ENCODE assay signal across 9 mouse cellular contexts in genomic region chr17:35638475-35639190, GRCm38 (mm10). TPM values are rescaled to one million over a fixed set of nuclear protein-coding genes. Genes with fewer than 3 reads are reported as not detected.
A peak's percentile ranks its signal among the peaks of the same experiment; 100 is the strongest.
DNase-seq lines count a peak whose midpoint lies in the region; ATAC-seq and TF ChIP-seq lines count a peak whose summit lies in the region.
"Had no signal": no experiment of that assay in that cellular context is flagged by ENCODE, and none has a peak within 500 bp of the region (broad histone marks: within the 10 kb centered on the region; RNA-seq: fewer than 3 reads in every experiment).

No protein-coding gene starts in this region.

- no peak for ATAC-seq in frontal cortex, adult (ENCODE audit: low TSS enrichment)
- peak; percentile 45 for ATAC-seq in liver, embryonic 13.5 days (ENCODE audit: low read depth)
- ATAC-seq in neural tube, embryonic 12.5 days (ENCODE audit: low FRiP score, low read depth), result peak; percentile 78; the same call in 1 of the 2 replicates
- ATAC-seq: Patski had no signal

- no peaks in the 10 kb centered on the region for H3K9me3 ChIP-seq in heart, embryonic 10.5 days
- no peaks in the 10 kb centered on the region for H3K9me3 ChIP-seq in liver, embryonic 13.5 days (replicated peaks)
- H3K9me3 ChIP-seq in neural tube, embryonic 12.5 days, result no peaks in the 10 kb centered on the region

- no peak overlapping the region for H3K9ac ChIP-seq in liver, embryonic 13.5 days
- H3K9ac ChIP-seq in neural tube, embryonic 12.5 days, result no peak overlapping the region

- H3K36me3 ChIP-seq in heart, embryonic 10.5 days, result no peaks in the 10 kb centered on the region
- H3K36me3 ChIP-seq in kidney, adult 2 months (ENCODE audit: control insufficient read depth, insufficient read depth, low read length), result no peaks in the 10 kb centered on the region
- H3K36me3 ChIP-seq in liver, embryonic 13.5 days, result no peaks in the 10 kb centered on the region
- no peaks in the 10 kb centered on the region for H3K36me3 ChIP-seq in neural tube, embryonic 12.5 days

- peaks cover 40% of the 10 kb centered on the region; the same call in 1 of the 2 replicates for H3K27me3 ChIP-seq in heart, embryonic 10.5 days (ENCODE audit: insufficient read depth, poor library complexity, severe bottlenecking)
- H3K27me3 ChIP-seq in kidney, adult 2 months (replicated peaks; ENCODE audit: control insufficient read depth, insufficient read depth, low read length), result no peaks in the 10 kb centered on the region
- H3K27me3 ChIP-seq in liver, embryonic 13.5 days, result peaks cover 36% of the 10 kb centered on the region
- no peaks in the 10 kb centered on the region for H3K27me3 ChIP-seq in neural tube, embryonic 12.5 days (replicated peaks)
- H3K27me3 ChIP-seq: Patski had no signal

- peak overlapping the region; percentile 44 for H3K4me3 ChIP-seq in heart, embryonic 10.5 days
- no peak overlapping the region for H3K4me3 ChIP-seq in kidney, adult 2 months (ENCODE audit: insufficient read depth, low read depth, low read length)
- no peak overlapping the region for H3K4me3 ChIP-seq in liver, embryonic 13.5 days (replicated peaks)
- H3K4me3 ChIP-seq in neural tube, embryonic 12.5 days, result peak overlapping the region; percentile 11

- no peak overlapping the region for H3K4me2 ChIP-seq in liver, embryonic 13.5 days
- H3K4me2 ChIP-seq in neural tube, embryonic 12.5 days (replicated peaks), result peak overlapping the region; percentile 36; the same call in 1 of the 2 replicates

- H3K27ac ChIP-seq in heart, embryonic 10.5 days, result peak overlapping the region; percentile 53
- no peak overlapping the region for H3K27ac ChIP-seq in kidney, adult 2 months (ENCODE audit: insufficient read depth, low read depth, low read length)
- no peak overlapping the region for H3K27ac ChIP-seq in liver, embryonic 13.5 days
- H3K27ac ChIP-seq in neural tube, embryonic 12.5 days, result no peak overlapping the region

- 14% methylated on average over 14 of the region's 14 CpGs for WGBS in heart, embryonic 10.5 days
- 21% methylated on average over 14 of the region's 14 CpGs for WGBS in kidney, adult 2 months
- 17% methylated on average over 14 of the region's 14 CpGs for WGBS in liver, embryonic 13.5 days (ENCODE audit: insufficient replicate concordance)
- 30% methylated on average over 14 of the region's 14 CpGs for WGBS in neural tube, embryonic 12.5 days

- TF ChIP-seq POLR2A in kidney, adult 2 months (IDR thresholded peaks at IDR 0.05; ENCODE audit: low read depth, low read length), result no peak

- H3K4me1 ChIP-seq in heart, embryonic 10.5 days, result peaks cover 24% of the 10 kb centered on the region
- H3K4me1 ChIP-seq in kidney, adult 2 months (ENCODE audit: control insufficient read depth, insufficient read depth, low read length), result no peaks in the 10 kb centered on the region; the same call in 1 of the 2 replicates
- H3K4me1 ChIP-seq in liver, embryonic 13.5 days (replicated peaks), result 0 out of 2 replicates have a peak, but pooled peaks cover 3% of the 10 kb centered on the region
- no peaks in the 10 kb centered on the region for H3K4me1 ChIP-seq in neural tube, embryonic 12.5 days

- TF ChIP-seq CTCF in kidney, adult 2 months (conservative IDR thresholded peaks at IDR 0.05; ENCODE audit: insufficient read depth, insufficient read length, low read depth, low read length), result no peak

- peak; percentile 45 to 49 for DNase-seq in frontal cortex, postnatal 10 days (ENCODE audit: low spot score in 2 of 2)
- DNase-seq in embryo, embryonic 9.5 days (ENCODE audit: extremely low spot score), result peak; percentile 62
- DNase-seq in heart, embryonic 10.5 days (ENCODE audit: low spot score), result peak; percentile 93
- DNase-seq in kidney, adult 2 months, result peak; percentile 71
- DNase-seq in liver, embryonic 13.5 days, result no peak
- peak; percentile 51 to 52 for DNase-seq in thymus, postnatal 36 days

RNA-seq across cellular contexts. Expression of gene Mucl3, which starts 4.9 kb away (rescaled TPM):
- polyA plus RNA-seq in heart, embryonic 10.5 days (2016; fragmentation: Nextera tagmentation; extraction: Ambion mirVana), result 0.52 and 0.60 TPM in 2 replicates
- polyA plus RNA-seq in kidney, adult 2 months (2012; rRNA removed), result not detected in 2 replicates
- polyA plus RNA-seq in liver, embryonic 13.5 days (2015; fragmentation: Nextera tagmentation; extraction: Ambion mirVana), result 0.03 and 0.06 TPM in 2 replicates
- 0.10 TPM in 1 of 2 replicates, not detected in the other for polyA plus RNA-seq in neural tube, embryonic 12.5 days (2016; fragmentation: Nextera tagmentation; extraction: Ambion mirVana)
- polyA plus RNA-seq: Patski had no signal

RNA-seq across cellular contexts. Expression of gene Gm9573, which starts 12.2 kb away (rescaled TPM):
- polyA plus RNA-seq in heart, embryonic 10.5 days (2016; fragmentation: Nextera tagmentation; extraction: Ambion mirVana), result not detected in 2 replicates
- polyA plus RNA-seq in kidney, adult 2 months (2012; rRNA removed), result not detected in 2 replicates
- not detected in 2 replicates for polyA plus RNA-seq in liver, embryonic 13.5 days (2015; fragmentation: Nextera tagmentation; extraction: Ambion mirVana)
- not detected in 2 replicates for polyA plus RNA-seq in neural tube, embryonic 12.5 days (2016; fragmentation: Nextera tagmentation; extraction: Ambion mirVana)
- polyA plus RNA-seq: Patski had no signal

RNA-seq across cellular contexts. Expression of gene Vars2, which starts 28.8 kb away (rescaled TPM):
- polyA plus RNA-seq in heart, embryonic 10.5 days (2016; fragmentation: Nextera tagmentation; extraction: Ambion mirVana), result 17.5 and 18.6 TPM in 2 replicates
- polyA plus RNA-seq in kidney, adult 2 months (2012; rRNA removed), result 21.5 and 31.3 TPM in 2 replicates
- polyA plus RNA-seq in liver, embryonic 13.5 days (2015; fragmentation: Nextera tagmentation; extraction: Ambion mirVana), result 7.7 TPM in 2 replicates
- 14.9 and 15.2 TPM in 2 replicates for polyA plus RNA-seq in neural tube, embryonic 12.5 days (2016; fragmentation: Nextera tagmentation; extraction: Ambion mirVana)

RNA-seq across cellular contexts. Expression of gene Gtf2h4, which starts 34.9 kb away (rescaled TPM):
- polyA plus RNA-seq in heart, embryonic 10.5 days (2016; fragmentation: Nextera tagmentation; extraction: Ambion mirVana), result 34.7 and 43.5 TPM in 2 replicates
- 28.7 and 29.1 TPM in 2 replicates for polyA plus RNA-seq in kidney, adult 2 months (2012; rRNA removed)
- 31.9 and 33.9 TPM in 2 replicates for polyA plus RNA-seq in liver, embryonic 13.5 days (2015; fragmentation: Nextera tagmentation; extraction: Ambion mirVana)
- polyA plus RNA-seq in neural tube, embryonic 12.5 days (2016; fragmentation: Nextera tagmentation; extraction: Ambion mirVana), result 35.8 and 36.9 TPM in 2 replicates

RNA-seq across cellular contexts. Expression of gene Sfta2, which starts 37.3 kb away (rescaled TPM):
- not detected in 2 replicates for polyA plus RNA-seq in heart, embryonic 10.5 days (2016; fragmentation: Nextera tagmentation; extraction: Ambion mirVana)
- polyA plus RNA-seq in kidney, adult 2 months (2012; rRNA removed), result 0.80 and 1.3 TPM in 2 replicates
- not detected in 2 replicates for polyA plus RNA-seq in liver, embryonic 13.5 days (2015; fragmentation: Nextera tagmentation; extraction: Ambion mirVana)
- not detected in 2 replicates for polyA plus RNA-seq in neural tube, embryonic 12.5 days (2016; fragmentation: Nextera tagmentation; extraction: Ambion mirVana)
- polyA plus RNA-seq: Patski had no signal

Comparison
In these comparisons a context has a peak if more than half of its experiments do, and no peak if none do; other contexts are left out.
1. H3K4me3 ChIP-seq: peak in heart, embryonic 10.5 days (single experiment) and neural tube, embryonic 12.5 days (single experiment); none in kidney, adult 2 months (single experiment) and liver, embryonic 13.5 days (single experiment).